Mouse (Mus musculus): ENCODE data around the gene Zfp952. TPM values are rescaled to one million over a fixed set of nuclear protein-coding genes. Genes with fewer than 3 reads are reported as not detected.
A peak's percentile ranks its signal among the peaks of the same experiment; 100 is the strongest.

Gene Zfp952
- 16.2 and 16.7 TPM in 2 replicates for polyA plus RNA-seq (2014; fragmentation: Nextera tagmentation; extraction: Ambion mirVana)

- Histone ChIP-seq H3K36me3 (ENCODE audit: control insufficient read depth, insufficient read depth, low read length) (peaks cover 4% of the 10 kb centered on the region; the same call in 1 of the 2 replicates), H3K9ac (ENCODE audit: low read length) (peak within 1 kb of the TSS; percentile 76), H3K27ac (ENCODE audit: low read depth, low read length) (peak within 1 kb of the TSS; percentile 41; the same call in 1 of the 2 replicates), H3K9me3 (ENCODE audit: control insufficient read depth, low read length) (no peaks in the 10 kb centered on the region), H3K27me3 (ENCODE audit: control insufficient read depth, insufficient read depth, low read length) (no peaks in the 10 kb centered on the region), H3K4me2 (ENCODE audit: low read depth, low read length, severe bottlenecking) (peak within 1 kb of the TSS; percentile 75), H3K4me1 (replicated peaks; ENCODE audit: control insufficient read depth, insufficient read depth, low read length) (no peaks in the 10 kb centered on the region; the same call in 1 of the 2 replicates), H3K4me3 (ENCODE audit: low read depth, low read length) (peak within 1 kb of the TSS; percentile 79)
- DNase-seq (ENCODE audit: low spot score) (peak; percentile 77), ATAC-seq (replicated peaks; ENCODE audit: low FRiP score) (peak; percentile 96)
- WGBS = under 1% methylated on average over 21 of the region's 21 CpGs
Observed at GRCm38 (mm10) chr17:32992699-32993474, at the start of gene Zfp952. TSS of gene Zfp952 (plus strand) at chr17:32993129.

- Histone ChIP-seq H3K4me2 (ENCODE audit: low read depth, low read length, severe bottlenecking) (no peak overlapping the region), H3K4me3 (ENCODE audit: low read depth, low read length) (no peak overlapping the region), H3K9ac (ENCODE audit: low read length) (no peak overlapping the region), H3K27me3 (ENCODE audit: control insufficient read depth, insufficient read depth, low read length) (no peaks in the 10 kb centered on the region), H3K9me3 (ENCODE audit: control insufficient read depth, low read length) (no peaks in the 10 kb centered on the region), H3K4me1 (replicated peaks; ENCODE audit: control insufficient read depth, insufficient read depth, low read length) (no peaks in the 10 kb centered on the region), H3K27ac (ENCODE audit: low read depth, low read length) (no peak overlapping the region), H3K36me3 (ENCODE audit: control insufficient read depth, insufficient read depth, low read length) (no peaks in the 10 kb centered on the region)
- DNase-seq (ENCODE audit: low spot score) (no peak), ATAC-seq (replicated peaks; ENCODE audit: low FRiP score) (no peak)
- 88% methylated on average over 3 of the region's 3 CpGs for WGBS
Observed at GRCm38 (mm10) chr17:32943661-32944060, 49.3 kb upstream of the Zfp952 start.

- DNase-seq (ENCODE audit: low spot score) (no peak), ATAC-seq (replicated peaks; ENCODE audit: low FRiP score) (no peak)
- Histone ChIP-seq H3K36me3 (ENCODE audit: control insufficient read depth, insufficient read depth, low read length) (no peaks in the 10 kb centered on the region), H3K9me3 (ENCODE audit: control insufficient read depth, low read length) (no peaks in the 10 kb centered on the region), H3K27ac (ENCODE audit: low read depth, low read length) (no peak overlapping the region), H3K27me3 (ENCODE audit: control insufficient read depth, insufficient read depth, low read length) (no peaks in the 10 kb centered on the region), H3K4me2 (ENCODE audit: low read depth, low read length, severe bottlenecking) (no peak overlapping the region), H3K4me1 (replicated peaks; ENCODE audit: control insufficient read depth, insufficient read depth, low read length) (no peaks in the 10 kb centered on the region), H3K4me3 (ENCODE audit: low read depth, low read length) (no peak overlapping the region), H3K9ac (ENCODE audit: low read length) (no peak overlapping the region)
- 72% methylated on average over 3 of the region's 3 CpGs for WGBS
Observed at GRCm38 (mm10) chr17:32944402-32945035, 48.4 kb upstream of the Zfp952 start.

- no peak overlapping the region for H3K27ac ChIP-seq (ENCODE audit: low read depth, low read length)
- WGBS = 69% methylated on average over 9 of the region's 9 CpGs
- ATAC-seq (replicated peaks; ENCODE audit: low FRiP score) (no peak), DNase-seq (ENCODE audit: low spot score) (no peak)
- no peaks in the 10 kb centered on the region for H3K9me3 ChIP-seq (ENCODE audit: control insufficient read depth, low read length)
- peak overlapping the region; percentile 22; the same call in 1 of the 2 replicates for H3K4me2 ChIP-seq (ENCODE audit: low read depth, low read length, severe bottlenecking)
- H3K4me3 ChIP-seq (ENCODE audit: low read depth, low read length) = peak overlapping the region; percentile 17
- H3K36me3 ChIP-seq (ENCODE audit: control insufficient read depth, insufficient read depth, low read length) = no peaks in the 10 kb centered on the region
- no peaks in the 10 kb centered on the region for H3K27me3 ChIP-seq (ENCODE audit: control insufficient read depth, insufficient read depth, low read length)
- no peak overlapping the region; the same call in 1 of the 2 replicates for H3K9ac ChIP-seq (ENCODE audit: low read length)
- no peaks in the 10 kb centered on the region for H3K4me1 ChIP-seq (replicated peaks; ENCODE audit: control insufficient read depth, insufficient read depth, low read length)
Observed at GRCm38 (mm10) chr17:32946716-32947115, 46.2 kb upstream of the Zfp952 start.

- no peaks in the 10 kb centered on the region for H3K4me1 ChIP-seq (replicated peaks; ENCODE audit: control insufficient read depth, insufficient read depth, low read length)
- peak within 1 kb of the TSS; percentile 17 for H3K4me3 ChIP-seq (ENCODE audit: low read depth, low read length)
- no peak within 1 kb of the TSS for H3K27ac ChIP-seq (ENCODE audit: low read depth, low read length)
- no peaks in the 10 kb centered on the region for H3K36me3 ChIP-seq (ENCODE audit: control insufficient read depth, insufficient read depth, low read length)
- no peaks in the 10 kb centered on the region for H3K27me3 ChIP-seq (ENCODE audit: control insufficient read depth, insufficient read depth, low read length)
- 50% methylated on average over 12 of the region's 12 CpGs for WGBS
- H3K9me3 ChIP-seq (ENCODE audit: control insufficient read depth, low read length) = no peaks in the 10 kb centered on the region
- H3K9ac ChIP-seq (ENCODE audit: low read length) = no peak within 1 kb of the TSS; the same call in 1 of the 2 replicates
- H3K4me2 ChIP-seq (ENCODE audit: low read depth, low read length, severe bottlenecking) = peak within 1 kb of the TSS; percentile 22; the same call in 1 of the 2 replicates
- DNase-seq (ENCODE audit: low spot score) = peak; percentile 78
- peak; percentile 58; the same call in 1 of the 2 replicates for ATAC-seq (replicated peaks; ENCODE audit: low FRiP score)
Observed at GRCm38 (mm10) chr17:32947215-32947914, 45.6 kb upstream of the Zfp952 start, which contains the start of gene Cyp4f13. TSS of gene Cyp4f13 (minus strand) at chr17:32947402.

GRCm38 (mm10) chr17:32950136-32950535 is 42.8 kb upstream of the Zfp952 start:
- ATAC-seq (replicated peaks; ENCODE audit: low FRiP score) = no peak
- H3K9me3 ChIP-seq (ENCODE audit: control insufficient read depth, low read length) = no peaks in the 10 kb centered on the region
- no peaks in the 10 kb centered on the region for H3K36me3 ChIP-seq (ENCODE audit: control insufficient read depth, insufficient read depth, low read length)
- 85% methylated on average over 3 of the region's 3 CpGs for WGBS
- no peaks in the 10 kb centered on the region for H3K4me1 ChIP-seq (replicated peaks; ENCODE audit: control insufficient read depth, insufficient read depth, low read length)
- H3K4me3 ChIP-seq (ENCODE audit: low read depth, low read length) = no peak overlapping the region
- DNase-seq (ENCODE audit: low spot score) = no peak
- H3K27me3 ChIP-seq (ENCODE audit: control insufficient read depth, insufficient read depth, low read length) = no peaks in the 10 kb centered on the region
- no peak overlapping the region for H3K4me2 ChIP-seq (ENCODE audit: low read depth, low read length, severe bottlenecking)
- no peak overlapping the region for H3K27ac ChIP-seq (ENCODE audit: low read depth, low read length)
- H3K9ac ChIP-seq (ENCODE audit: low read length) = no peak overlapping the region

GRCm38 (mm10) chr17:32951006-32951405 is 41.9 kb upstream of the Zfp952 start:
- H3K27me3 ChIP-seq (ENCODE audit: control insufficient read depth, insufficient read depth, low read length) = no peaks in the 10 kb centered on the region
- WGBS = 85% methylated on average over 11 of the region's 11 CpGs

GRCm38 (mm10) chr17:32951441-32951840 is 41.5 kb upstream of the Zfp952 start:
- Histone ChIP-seq H3K27ac (ENCODE audit: low read depth, low read length) (no peak overlapping the region), H3K4me3 (ENCODE audit: low read depth, low read length) (no peak overlapping the region), H3K4me1 (replicated peaks; ENCODE audit: control insufficient read depth, insufficient read depth, low read length) (no peaks in the 10 kb centered on the region), H3K27me3 (ENCODE audit: control insufficient read depth, insufficient read depth, low read length) (no peaks in the 10 kb centered on the region), H3K36me3 (ENCODE audit: control insufficient read depth, insufficient read depth, low read length) (no peaks in the 10 kb centered on the region), H3K9me3 (ENCODE audit: control insufficient read depth, low read length) (no peaks in the 10 kb centered on the region), H3K4me2 (ENCODE audit: low read depth, low read length, severe bottlenecking) (no peak overlapping the region), H3K9ac (ENCODE audit: low read length) (no peak overlapping the region)
- 33% methylated on average over 16 of the region's 16 CpGs for WGBS
- no peak for ATAC-seq (replicated peaks; ENCODE audit: low FRiP score)
- peak; percentile 78 for DNase-seq (ENCODE audit: low spot score)

More at GRCm38 (mm10) chr17:32951006-32951405, 41.9 kb upstream of the Zfp952 start:
- Histone ChIP-seq H3K36me3 (ENCODE audit: control insufficient read depth, insufficient read depth, low read length) (no peaks in the 10 kb centered on the region), H3K4me3 (ENCODE audit: low read depth, low read length) (no peak overlapping the region), H3K27ac (ENCODE audit: low read depth, low read length) (no peak overlapping the region), H3K4me1 (replicated peaks; ENCODE audit: control insufficient read depth, insufficient read depth, low read length) (no peaks in the 10 kb centered on the region), H3K4me2 (ENCODE audit: low read depth, low read length, severe bottlenecking) (no peak overlapping the region), H3K9me3 (ENCODE audit: control insufficient read depth, low read length) (no peaks in the 10 kb centered on the region), H3K9ac (ENCODE audit: low read length) (no peak overlapping the region)
- no peak for DNase-seq (ENCODE audit: low spot score)
- no peak for ATAC-seq (replicated peaks; ENCODE audit: low FRiP score)

Data from forebrain, embryonic 11.5 days (tissue).